Mouse (Mus musculus): Measurements from ENCODE around the gene Tbc1d10a. TPM values are rescaled to one million over a fixed set of nuclear protein-coding genes. Genes with fewer than 3 reads are reported as not detected.

The Tbc1d10a gene
- polyA plus RNA-seq, 1 experiment from 2014 or later: 37.4 TPM

- H3K27me3 ChIP-seq (ENCODE audit: low read depth, poor library complexity, severe bottlenecking): no peaks in the 10 kb centered on the region
- no peak overlapping the region for H3K27ac ChIP-seq
- no peak for DNase-seq (ENCODE audit: low spot score)
- no peaks in the 10 kb centered on the region for H3K4me1 ChIP-seq
- no peaks in the 10 kb centered on the region for H3K36me3 ChIP-seq
- H3K9me3 ChIP-seq (replicated peaks): no peaks in the 10 kb centered on the region
- WGBS: 80% methylated on average over 18 of the region's 18 CpGs
- no peak overlapping the region for H3K4me3 ChIP-seq
These were observed 50.9 kb downstream of the Tbc1d10a start for GRCm38 (mm10) chr11:4237389-4237912.

GRCm38 (mm10) chr11:4238167-4238566 lies 51.6 kb downstream of the Tbc1d10a start:
- no peaks in the 10 kb centered on the region for H3K36me3 ChIP-seq
- H3K27me3 ChIP-seq (ENCODE audit: low read depth, poor library complexity, severe bottlenecking): no peaks in the 10 kb centered on the region
- no peak overlapping the region for H3K4me3 ChIP-seq
- no peak for DNase-seq (ENCODE audit: low spot score)
- H3K9me3 ChIP-seq (replicated peaks): no peaks in the 10 kb centered on the region
- no peak overlapping the region for H3K27ac ChIP-seq
- WGBS: 82% methylated on average over 6 of the region's 6 CpGs
- no peaks in the 10 kb centered on the region for H3K4me1 ChIP-seq

- Histone ChIP-seq H3K27ac (no peak overlapping the region), H3K9me3 (replicated peaks) (no peaks in the 10 kb centered on the region), H3K27me3 (ENCODE audit: low read depth, poor library complexity, severe bottlenecking) (no peaks in the 10 kb centered on the region), H3K36me3 (no peaks in the 10 kb centered on the region), H3K4me3 (no peak overlapping the region), H3K4me1 (no peaks in the 10 kb centered on the region)
- no peak for DNase-seq (ENCODE audit: low spot score)
- WGBS: 93% methylated on average over 23 of the region's 23 CpGs
These were observed 53.1 kb downstream of the Tbc1d10a start for GRCm38 (mm10) chr11:4239691-4240090.

DNA sequence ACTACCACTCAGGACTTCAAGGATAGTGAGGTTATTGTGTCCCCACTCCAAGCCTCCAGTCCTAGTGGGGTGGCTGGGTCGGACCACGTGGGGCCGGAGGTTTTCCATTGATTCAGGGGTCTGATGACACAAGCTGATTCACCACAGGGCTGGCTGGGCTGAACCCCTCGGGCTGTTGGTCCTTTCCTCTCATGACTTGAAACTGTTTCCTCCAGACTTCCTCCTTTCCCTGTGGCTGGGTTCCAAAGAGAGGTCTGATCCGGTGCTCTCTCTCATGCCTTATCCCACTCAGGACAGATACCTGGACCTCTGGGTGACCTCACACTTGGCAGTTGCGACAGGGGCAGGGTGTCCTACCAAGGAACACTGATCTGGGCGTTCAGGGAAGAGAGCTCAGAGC lies 53.6 kb downstream of the Tbc1d10a start:
- no peak for DNase-seq (ENCODE audit: low spot score)
- no peaks in the 10 kb centered on the region for H3K9me3 ChIP-seq (replicated peaks)
- H3K4me1 ChIP-seq: no peaks in the 10 kb centered on the region
- H3K4me3 ChIP-seq: no peak overlapping the region
- no peaks in the 10 kb centered on the region for H3K27me3 ChIP-seq (ENCODE audit: low read depth, poor library complexity, severe bottlenecking)
- WGBS: 78% methylated on average over 7 of the region's 7 CpGs
- no peaks in the 10 kb centered on the region for H3K36me3 ChIP-seq
- H3K27ac ChIP-seq: no peak overlapping the region

- Histone ChIP-seq H3K36me3 (no peaks in the 10 kb centered on the region), H3K9me3 (replicated peaks) (no peaks in the 10 kb centered on the region), H3K4me3 (no peak overlapping the region), H3K4me1 (peaks cover 4% of the 10 kb centered on the region; the same call in 1 of the 2 replicates), H3K27ac (no peak overlapping the region), H3K27me3 (ENCODE audit: low read depth, poor library complexity, severe bottlenecking) (no peaks in the 10 kb centered on the region)
- WGBS: 78% methylated on average over 4 of the region's 4 CpGs
- DNase-seq (ENCODE audit: low spot score): no peak
These were observed 54.6 kb downstream of the Tbc1d10a start for GRCm38 (mm10) chr11:4241180-4241579.

DNA sequence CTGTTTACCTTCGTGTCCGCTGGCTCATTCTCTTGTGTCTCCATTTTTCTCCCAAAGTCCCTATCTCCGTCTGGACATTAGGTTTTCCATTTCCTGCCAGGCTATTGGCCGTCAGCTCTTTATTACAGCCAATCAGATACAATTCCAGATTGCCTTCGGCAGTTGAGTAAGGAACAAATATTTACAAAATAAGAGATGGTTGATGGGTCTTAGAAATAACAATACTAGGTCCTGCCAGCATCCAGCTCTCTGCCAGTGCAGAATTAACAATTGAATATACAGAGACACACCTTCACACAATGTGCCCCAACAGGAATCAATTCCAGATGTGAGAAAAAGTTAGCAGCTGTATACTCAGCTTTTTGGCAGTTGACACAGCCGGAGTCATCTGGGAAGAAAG lies 59.5 kb downstream of the Tbc1d10a start:
- no peaks in the 10 kb centered on the region for H3K27me3 ChIP-seq (ENCODE audit: low read depth, poor library complexity, severe bottlenecking)
- H3K36me3 ChIP-seq: no peaks in the 10 kb centered on the region
- peaks cover 15% of the 10 kb centered on the region for H3K4me1 ChIP-seq
- H3K27ac ChIP-seq: no peak overlapping the region
- WGBS: 60% methylated on average over 6 of the region's 6 CpGs
- no peaks in the 10 kb centered on the region for H3K9me3 ChIP-seq (replicated peaks)
- no peak for DNase-seq (ENCODE audit: low spot score)
- no peak overlapping the region for H3K4me3 ChIP-seq

GRCm38 (mm10) chr11:4246623-4247022 lies 60.0 kb downstream of the Tbc1d10a start:
- no peaks in the 10 kb centered on the region for H3K36me3 ChIP-seq
- peaks cover 15% of the 10 kb centered on the region for H3K4me1 ChIP-seq
- H3K4me3 ChIP-seq: no peak overlapping the region
- no peak for DNase-seq (ENCODE audit: low spot score)
- WGBS: 72% methylated on average over 4 of the region's 4 CpGs
- no peak overlapping the region for H3K27ac ChIP-seq
- no peaks in the 10 kb centered on the region for H3K27me3 ChIP-seq (ENCODE audit: low read depth, poor library complexity, severe bottlenecking)
- no peaks in the 10 kb centered on the region for H3K9me3 ChIP-seq (replicated peaks)

- Histone ChIP-seq H3K27ac (no peak overlapping the region), H3K9me3 (replicated peaks) (no peaks in the 10 kb centered on the region), H3K4me3 (no peak overlapping the region), H3K27me3 (ENCODE audit: low read depth, poor library complexity, severe bottlenecking) (no peaks in the 10 kb centered on the region), H3K36me3 (no peaks in the 10 kb centered on the region), H3K4me1 (peaks cover 15% of the 10 kb centered on the region)
- 76% methylated on average over 14 of the region's 14 CpGs for WGBS
- no peak for DNase-seq (ENCODE audit: low spot score)
These were observed 60.8 kb downstream of the Tbc1d10a start for GRCm38 (mm10) chr11:4247201-4247959.

DNA sequence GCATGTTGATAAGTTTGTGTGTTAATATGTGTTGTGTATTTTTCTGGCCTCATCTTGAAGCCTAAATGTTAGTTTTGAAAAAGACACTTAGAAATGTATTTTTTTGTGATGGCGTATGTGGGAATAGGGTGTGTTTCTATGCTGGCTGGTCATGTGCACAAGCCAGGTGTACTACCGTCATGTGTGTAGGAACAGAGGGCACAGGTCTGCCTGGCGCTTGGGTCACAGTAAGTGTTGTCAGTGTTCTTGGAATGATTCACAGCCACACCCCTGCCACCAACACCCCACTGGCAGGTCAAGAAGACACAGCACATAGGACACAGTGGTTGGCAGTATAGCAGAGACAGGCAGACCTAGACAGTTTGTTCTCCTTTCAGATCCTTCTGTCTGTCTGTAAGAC lies 62.6 kb downstream of the Tbc1d10a start:
- Histone ChIP-seq H3K36me3 (no peaks in the 10 kb centered on the region), H3K4me1 (peaks cover 15% of the 10 kb centered on the region), H3K27ac (no peak overlapping the region), H3K4me3 (no peak overlapping the region), H3K27me3 (ENCODE audit: low read depth, poor library complexity, severe bottlenecking) (no peaks in the 10 kb centered on the region), H3K9me3 (replicated peaks) (no peaks in the 10 kb centered on the region)
- 94% methylated on average over 3 of the region's 3 CpGs for WGBS
- DNase-seq (ENCODE audit: low spot score): no peak

- Histone ChIP-seq H3K4me3 (no peak overlapping the region), H3K27me3 (ENCODE audit: low read depth, poor library complexity, severe bottlenecking) (no peaks in the 10 kb centered on the region), H3K27ac (no peak overlapping the region), H3K4me1 (peaks cover 15% of the 10 kb centered on the region), H3K9me3 (replicated peaks) (no peaks in the 10 kb centered on the region), H3K36me3 (no peaks in the 10 kb centered on the region)
- no peak for DNase-seq (ENCODE audit: low spot score)
- 76% methylated on average over 7 of the region's 7 CpGs for WGBS
These were observed 63.7 kb downstream of the Tbc1d10a start for GRCm38 (mm10) chr11:4250290-4250689.

DNA sequence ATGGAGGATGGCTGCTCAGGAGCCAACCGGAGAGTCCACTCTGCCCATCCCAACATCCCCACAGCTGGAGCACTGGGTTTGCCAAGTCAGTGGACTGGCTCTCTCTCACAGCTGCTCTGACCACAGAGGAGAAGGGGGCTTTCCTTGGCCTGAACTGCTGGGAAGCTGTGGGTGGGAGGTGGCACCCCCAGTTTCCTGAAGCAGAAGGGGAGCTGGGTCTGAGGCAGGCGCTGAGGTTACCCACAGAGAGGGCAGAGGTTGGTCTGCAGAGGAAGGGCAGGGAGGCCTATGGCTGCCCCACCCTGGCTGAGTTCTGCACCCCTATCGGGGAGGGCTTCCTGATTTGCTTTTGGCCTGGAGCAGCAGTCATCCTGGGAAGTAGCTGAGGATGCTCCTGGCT lies 64.8 kb downstream of the Tbc1d10a start:
- 85% methylated on average over 3 of the region's 3 CpGs for WGBS
- no peak overlapping the region for H3K27ac ChIP-seq

GRCm38 (mm10) chr11:4252886-4253285 lies 66.3 kb downstream of the Tbc1d10a start:
- Histone ChIP-seq H3K4me3 (no peak overlapping the region), H3K36me3 (no peaks in the 10 kb centered on the region), H3K27me3 (ENCODE audit: low read depth, poor library complexity, severe bottlenecking) (no peaks in the 10 kb centered on the region), H3K4me1 (no peaks in the 10 kb centered on the region), H3K27ac (no peak overlapping the region), H3K9me3 (replicated peaks) (no peaks in the 10 kb centered on the region)
- DNase-seq (ENCODE audit: low spot score): no peak
- WGBS: 84% methylated on average over 2 of the region's 2 CpGs

More for the DNA sequence above, 64.8 kb downstream of the Tbc1d10a start:
- H3K36me3 ChIP-seq: no peaks in the 10 kb centered on the region
- peaks cover 8% of the 10 kb centered on the region for H3K4me1 ChIP-seq
- no peak overlapping the region for H3K4me3 ChIP-seq
- no peak for DNase-seq (ENCODE audit: low spot score)
- no peaks in the 10 kb centered on the region for H3K9me3 ChIP-seq (replicated peaks)
- H3K27me3 ChIP-seq (ENCODE audit: low read depth, poor library complexity, severe bottlenecking): no peaks in the 10 kb centered on the region

DNA sequence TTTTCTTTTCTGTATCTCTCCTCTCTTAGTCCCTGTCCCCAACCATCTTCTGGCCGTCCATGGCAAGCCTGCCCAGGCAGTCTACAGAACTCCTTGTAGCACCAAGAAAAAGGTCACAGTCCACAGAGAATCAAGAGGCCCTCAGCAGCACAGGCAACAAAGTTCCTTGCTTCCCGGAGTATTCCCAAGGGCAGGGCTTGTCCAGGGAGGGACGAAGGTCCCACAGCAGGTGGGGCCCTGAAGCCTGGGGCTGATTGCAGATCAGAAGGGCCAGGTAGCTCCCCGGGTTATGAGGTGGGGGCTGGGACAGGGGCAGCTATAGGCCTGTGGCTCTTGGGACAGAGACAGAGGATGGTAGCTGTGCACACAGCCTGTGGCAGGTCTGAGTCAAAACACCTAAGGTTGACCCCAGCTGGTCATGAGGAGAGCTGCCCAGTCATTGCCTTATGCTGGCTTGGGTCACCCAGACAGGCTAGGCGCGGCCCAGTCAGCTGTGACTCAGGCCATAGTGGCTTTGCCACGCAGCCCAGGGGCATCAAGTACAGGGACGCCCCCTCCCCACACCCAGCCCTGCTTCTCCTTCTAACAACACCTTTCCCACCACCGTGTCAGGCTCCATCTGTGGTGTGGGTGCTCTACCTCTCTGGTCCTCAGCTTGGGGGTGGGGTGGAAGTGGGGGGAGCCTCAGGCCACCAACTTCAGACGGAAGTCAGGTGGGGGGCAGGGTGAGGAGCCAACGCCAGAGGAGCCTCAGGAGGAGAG lies 70.4 kb downstream of the Tbc1d10a start, which contains the start of gene Lif:
Gene Lif, plus strand, starts transcription at position 712 of the 762 bp plus-strand sequence.
- Histone ChIP-seq H3K36me3 (no peaks in the 10 kb centered on the region), H3K4me3 (no peak within 1 kb of the TSS), H3K27me3 (ENCODE audit: low read depth, poor library complexity, severe bottlenecking) (no peaks in the 10 kb centered on the region), H3K4me1 (peaks cover 23% of the 10 kb centered on the region), H3K27ac (no peak within 1 kb of the TSS), H3K9me3 (replicated peaks) (no peaks in the 10 kb centered on the region)
- DNase-seq (ENCODE audit: low spot score): no peak
- WGBS: 63% methylated on average over 11 of the region's 11 CpGs
